Mouse (Mus musculus) heart, adult 2 months (tissue): ENCODE results near the gene Tnip1. TPM values are rescaled to one million over a fixed set of nuclear protein-coding genes. Genes with fewer than 3 reads are reported as not detected.
A peak's percentile ranks its signal among the peaks of the same experiment; 100 is the strongest.

ENCODE experiments used
- DNase-seq, 2 experiments: peaks; one replicate each; pipeline ENCODE4 v3.0.0; 2021
- H3K27ac ChIP-seq: fragments of 200-600 bp; 2 replicates; pipeline ENCODE4 v1.8.1; 2022
- H3K27me3 ChIP-seq: fragments of 200-500 bp; 2 replicates; pipeline ENCODE4 v1.6.1; 2012; ENCODE audit warnings: mild to moderate bottlenecking, low read length, inconsistent platforms, mixed read lengths; ENCODE audit not compliant: control insufficient read depth, insufficient read depth
- H3K36me3 ChIP-seq: fragments of 200-500 bp; 2 replicates; pipeline ENCODE4 v1.6.1; 2012; ENCODE audit warnings: low read length, inconsistent platforms; ENCODE audit not compliant: control insufficient read depth, insufficient read depth
- H3K4me1 ChIP-seq: fragments of 200-500 bp; 2 replicates; pipeline ENCODE4 v1.6.1; 2011; ENCODE audit warnings: low read length; ENCODE audit not compliant: control insufficient read depth, insufficient read depth
- H3K4me3 ChIP-seq: fragments of 200-600 bp; 2 replicates; pipeline ENCODE4 v1.8.1; 2022
- H3K79me2 ChIP-seq: fragments of 200-500 bp; replicated peaks from 2 replicates; pipeline ENCODE4 v1.6.1; 2012; ENCODE audit warnings: mild to moderate bottlenecking, inconsistent platforms, low read length, moderate library complexity, mixed read lengths; ENCODE audit not compliant: control insufficient read depth, insufficient read depth
- H3K9ac ChIP-seq: fragments of 200-500 bp; 2 replicates; pipeline ENCODE4 v1.6.1; 2012; ENCODE audit warnings: low read depth, mild to moderate bottlenecking, control low read depth, inconsistent platforms, low read length, mixed read lengths
- CTCF ChIP-seq: fragments of 200-600 bp; IDR thresholded peaks from 2 replicates; pipeline ENCODE4 v1.8.1; 2022; ENCODE audit warnings: antibody characterized with exemption, mild to moderate bottlenecking, moderate library complexity
- EP300 ChIP-seq: fragments of 200-500 bp; IDR thresholded peaks from 2 replicates; pipeline ENCODE4 v1.6.1; 2011; ENCODE audit warnings: low read depth, low read length, control low read depth; ENCODE audit not compliant: insufficient read depth
- POLR2A ChIP-seq: fragments of 200-500 bp; IDR thresholded peaks from 2 replicates; pipeline ENCODE4 v1.6.1; 2011; ENCODE audit warnings: mild to moderate bottlenecking, low read depth, low read length, control low read depth; ENCODE audit not compliant: insufficient read depth
- WGBS: fragments of 180-500 bp; shearing (Covaris S2); methylation state at CpG from one replicate; pipeline ENCODE4 v1.1.7; 2018; 5-methylcytosine and 5-hydroxymethylcytosine counted together
- intact Hi-C: fragments of 180-260 bp; cut with DNase I; formaldehyde crosslinking; loops from one replicate; pipeline ENCODE4 v1.15.1; 2025
- polyA plus RNA-seq: library from polyadenylated mRNA; depleted of rRNA; stranded (reverse); fragments of >200 nt; gene quantifications from 2 replicates; pipeline ENCODE4 v1.2.3, GENCODE M21; 2012
- total RNA-seq, 2 experiments: library from RNA; stranded (reverse); gene quantifications; 2 replicates each; pipeline ENCODE4 v1.2.3; 2021

Tnip1 gene
- total and polyA plus RNA-seq, 3 experiments: 25.9 to 34.4 (median 31.9) TPM

DNA sequence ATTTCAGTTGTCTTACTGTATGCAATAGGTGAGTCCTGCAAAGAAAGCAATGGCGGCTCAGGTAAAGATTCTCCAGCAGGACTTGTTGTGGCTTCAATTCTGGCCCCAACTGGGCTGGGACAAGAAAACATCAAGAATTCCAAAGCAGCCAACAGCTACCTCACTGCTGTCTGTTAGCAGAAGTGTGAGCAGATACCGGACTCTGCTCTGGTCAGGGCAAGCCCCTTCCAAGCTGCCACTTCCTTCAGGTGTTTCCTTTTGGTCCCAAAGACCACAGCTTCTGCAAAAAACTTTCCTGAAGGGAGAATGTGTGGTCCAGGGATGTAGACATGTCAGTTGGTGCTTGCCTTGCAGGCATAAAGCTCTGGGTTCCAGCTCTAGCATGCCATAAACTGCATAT lies 13.0 kb upstream of the Tnip1 start:
- intact Hi-C loops: loop anchor here (2.0 kb wide), 1 partner anchor 19 kb away; no protein-coding TSS in a partner anchor
- Histone ChIP-seq H3K4me1 (peaks cover 5% of the 10 kb centered on the region), H3K4me3 (no peak overlapping the region), H3K27me3 (no peaks in the 10 kb centered on the region), H3K36me3 (peaks cover 4% of the 10 kb centered on the region; the same call in 1 of the 2 replicates), H3K27ac (no peak overlapping the region), H3K9ac (no peak overlapping the region), H3K79me2 (no peaks in the 10 kb centered on the region)
- DNase-seq: no peak
- TF ChIP-seq POLR2A: no peak
- TF ChIP-seq CTCF: no peak
- TF ChIP-seq EP300: no peak
- 78% methylated on average over 2 of the region's 2 CpGs for WGBS

DNA sequence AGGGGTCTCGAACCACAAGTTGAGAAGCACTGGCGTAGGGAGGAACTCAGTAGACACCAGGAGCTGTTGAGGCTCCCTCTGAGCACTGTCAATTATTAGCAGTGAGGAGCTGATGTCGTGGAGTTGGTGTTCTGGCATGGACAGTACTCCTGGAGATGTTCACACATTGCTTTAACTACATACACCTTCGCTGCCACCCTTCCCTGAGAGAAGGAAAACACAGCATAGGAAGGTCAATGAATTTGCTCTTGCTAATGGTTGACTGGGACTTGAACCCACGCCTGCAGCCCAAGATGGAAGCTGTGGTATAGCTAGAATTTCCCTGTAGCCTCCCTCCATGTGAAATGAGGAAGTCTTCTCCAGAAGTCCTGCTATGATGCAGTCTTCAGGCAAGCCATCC lies 12.6 kb upstream of the Tnip1 start:
- TF ChIP-seq CTCF (no peak), EP300 (no peak), POLR2A (no peak)
- H3K9ac ChIP-seq: no peak overlapping the region
- intact Hi-C loops: loop anchor here (2.0 kb wide), 1 partner anchor 19 kb away; no protein-coding TSS in a partner anchor
- no peak overlapping the region for H3K4me3 ChIP-seq
- peaks cover 5% of the 10 kb centered on the region for H3K4me1 ChIP-seq
- DNase-seq: no peak
- no peaks in the 10 kb centered on the region for H3K79me2 ChIP-seq
- H3K27ac ChIP-seq: no peak overlapping the region
- no peaks in the 10 kb centered on the region for H3K27me3 ChIP-seq
- H3K36me3 ChIP-seq: peaks cover 4% of the 10 kb centered on the region; the same call in 1 of the 2 replicates
- WGBS: 89% methylated on average over 5 of the region's 5 CpGs

DNA sequence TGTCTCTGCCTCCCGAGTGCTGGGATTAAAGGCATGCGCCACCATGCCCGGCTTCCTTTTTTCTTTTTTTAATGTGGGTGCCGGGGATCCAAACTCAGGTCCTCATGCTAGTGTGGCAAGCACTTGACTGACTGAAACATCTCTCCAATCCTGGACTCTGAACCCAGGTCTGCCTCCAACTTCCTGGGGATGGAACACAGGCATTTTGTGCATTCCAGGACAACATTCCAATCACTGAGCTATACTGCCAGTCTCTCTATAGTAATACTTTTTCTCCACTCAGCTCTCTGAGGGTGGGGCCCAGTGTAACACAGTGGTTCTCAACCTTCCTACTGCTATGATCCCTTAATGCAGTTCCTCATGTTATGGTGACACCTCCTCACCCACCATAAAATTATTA lies 11.9 kb upstream of the Tnip1 start:
- Histone ChIP-seq H3K36me3 (peaks cover 4% of the 10 kb centered on the region; the same call in 1 of the 2 replicates), H3K4me1 (peaks cover 5% of the 10 kb centered on the region), H3K27ac (no peak overlapping the region), H3K27me3 (no peaks in the 10 kb centered on the region), H3K79me2 (no peaks in the 10 kb centered on the region), H3K4me3 (no peak overlapping the region), H3K9ac (no peak overlapping the region)
- TF ChIP-seq POLR2A (no peak), CTCF (no peak)
- DNase-seq: no peak
- 90% methylated on average over 4 of the region's 4 CpGs for WGBS
- intact Hi-C loops: loop anchor here (2.0 kb wide), 1 partner anchor 18 kb away; no protein-coding TSS in a partner anchor

DNA sequence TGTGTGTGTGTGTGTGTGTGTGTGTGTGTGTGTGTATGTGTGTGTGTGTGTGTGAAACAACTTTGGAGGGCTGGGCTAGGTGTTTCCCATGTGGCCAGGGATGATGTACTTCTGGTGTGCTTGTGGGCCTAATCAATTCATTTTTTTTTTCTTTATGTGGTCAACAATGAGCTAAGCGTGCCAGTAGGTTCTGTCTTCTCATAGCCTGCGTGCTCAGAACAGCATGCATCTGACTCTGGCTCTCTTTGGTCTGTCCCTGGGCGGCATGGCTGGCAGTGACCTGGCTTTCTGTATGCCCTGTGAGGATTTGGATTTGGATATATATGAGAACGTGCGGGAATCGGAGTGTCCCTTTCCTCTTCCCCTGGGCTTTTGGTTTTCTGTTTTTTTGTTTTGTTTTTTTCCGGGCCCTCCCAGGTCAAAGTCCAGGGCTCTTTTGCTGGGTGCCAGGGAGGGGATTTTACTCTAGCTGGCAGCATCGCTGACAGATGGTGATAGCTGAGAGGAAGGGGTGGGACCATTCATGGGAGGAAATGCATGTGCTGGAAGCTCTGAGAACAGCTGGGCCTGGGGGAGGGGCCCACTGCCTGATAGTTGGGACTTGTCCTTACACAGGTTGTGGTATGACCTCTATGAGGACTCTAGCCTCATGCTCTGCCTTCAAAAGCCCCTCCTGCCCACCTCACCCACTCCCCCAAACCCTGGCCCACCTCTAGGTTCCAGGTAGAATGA lies 10.9 kb upstream of the Tnip1 start:
- peak; percentile 59 to 74 for DNase-seq
- Histone ChIP-seq H3K27me3 (no peaks in the 10 kb centered on the region), H3K27ac (peak overlapping the region; percentile 40), H3K4me1 (peaks cover 5% of the 10 kb centered on the region), H3K36me3 (peaks cover under 1% of the 10 kb centered on the region; the same call in 1 of the 2 replicates), H3K79me2 (no peaks in the 10 kb centered on the region), H3K4me3 (no peak overlapping the region), H3K9ac (no peak overlapping the region)
- TF ChIP-seq POLR2A (no peak), CTCF (no peak), EP300 (no peak)
- 30% methylated on average over 8 of the region's 8 CpGs for WGBS
- intact Hi-C loops: loop anchor here (2.0 kb wide), 1 partner anchor 17 kb away; no protein-coding TSS in a partner anchor

DNA sequence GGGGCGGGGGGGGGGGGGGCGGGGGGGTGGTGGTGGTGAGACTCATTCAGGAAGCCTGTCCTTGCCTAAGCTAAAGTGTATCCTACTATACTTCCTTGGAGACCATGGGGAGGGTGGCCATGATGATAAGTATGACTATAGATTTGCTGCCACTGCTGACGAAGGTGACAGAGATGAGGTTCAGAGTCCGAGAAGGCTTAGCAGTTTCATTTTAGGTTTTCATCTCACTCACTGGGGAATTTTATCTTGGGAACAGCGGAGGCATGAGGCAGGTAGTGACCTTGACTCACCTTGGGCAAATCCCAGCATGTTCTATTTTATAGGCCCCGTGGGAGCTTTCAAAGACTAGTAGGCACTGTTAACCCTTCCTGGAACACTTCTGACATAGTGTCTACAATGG lies 10.1 kb upstream of the Tnip1 start:
- Histone ChIP-seq H3K79me2 (no peaks in the 10 kb centered on the region), H3K27me3 (no peaks in the 10 kb centered on the region), H3K9ac (no peak overlapping the region), H3K4me1 (peaks cover 5% of the 10 kb centered on the region), H3K36me3 (no peaks in the 10 kb centered on the region), H3K27ac (no peak overlapping the region), H3K4me3 (no peak overlapping the region)
- DNase-seq: no peak
- intact Hi-C loops: no loop called here
- TF ChIP-seq POLR2A (no peak), EP300 (no peak), CTCF (no peak)
- WGBS: 59% methylated on average over 6 of the region's 6 CpGs

DNA sequence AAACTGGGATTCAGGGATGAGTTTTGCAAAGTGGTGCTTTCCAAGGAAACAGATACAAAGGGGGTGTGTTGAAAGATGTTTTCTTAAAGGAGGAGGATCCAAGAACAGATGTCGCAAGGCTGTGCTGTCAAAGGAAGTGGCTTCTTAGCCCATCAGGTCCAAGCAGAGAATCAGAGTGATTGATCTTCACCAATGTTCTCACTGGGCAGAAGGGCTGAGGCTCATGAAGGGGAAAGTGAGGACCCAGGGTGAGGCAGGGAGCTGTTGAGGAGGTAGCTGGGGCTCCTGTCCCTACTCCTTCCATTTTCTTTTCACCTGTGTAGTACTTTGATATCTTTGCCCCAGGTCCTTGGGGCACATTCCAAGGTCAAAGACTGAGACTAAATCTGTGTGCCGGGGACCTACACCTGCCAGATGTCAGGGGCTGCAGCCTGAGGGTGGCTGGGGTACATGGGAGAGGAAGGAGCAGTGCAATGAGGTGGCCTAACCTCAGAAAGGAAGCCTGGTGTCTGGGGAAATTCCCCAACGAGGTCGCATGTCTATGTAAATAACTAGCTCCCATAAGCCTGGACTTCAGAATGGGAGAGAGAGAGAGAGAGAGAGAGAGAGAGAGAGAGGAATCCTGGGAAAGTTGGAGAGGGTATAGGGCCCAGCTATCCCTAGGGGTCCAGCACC lies 9.5 kb upstream of the Tnip1 start:
- peaks cover 5% of the 10 kb centered on the region for H3K4me1 ChIP-seq
- no peak overlapping the region for H3K4me3 ChIP-seq
- H3K36me3 ChIP-seq: no peaks in the 10 kb centered on the region
- H3K9ac ChIP-seq: no peak overlapping the region
- H3K27ac ChIP-seq: no peak overlapping the region
- 33% methylated on average over 4 of the region's 4 CpGs for WGBS
- H3K79me2 ChIP-seq: no peaks in the 10 kb centered on the region
- TF ChIP-seq CTCF: no peak
- no peak for TF ChIP-seq EP300
- intact Hi-C loops: no loop called here
- no peaks in the 10 kb centered on the region for H3K27me3 ChIP-seq
- no peak for DNase-seq
